Mouse (Mus musculus) kidney, adult 2 months (tissue): ENCODE results near the gene Nt5c2. TPM values are rescaled to one million over a fixed set of nuclear protein-coding genes. Genes with fewer than 3 reads are reported as not detected.

Experiments
- DNase-seq: peaks from one replicate; pipeline ENCODE4 v3.0.0; 2021
- H3K27ac ChIP-seq: fragments of 200-500 bp; 2 replicates; pipeline ENCODE4 v1.5.1; 2012; ENCODE audit warnings: low read depth, low read length, control low read depth, inconsistent platforms; ENCODE audit not compliant: insufficient read depth
- H3K27me3 ChIP-seq: fragments of 200-500 bp; replicated peaks from 2 replicates; pipeline ENCODE4 v1.6.1; 2012; ENCODE audit warnings: mild to moderate bottlenecking, moderate library complexity, low read length, inconsistent platforms; ENCODE audit not compliant: control insufficient read depth, insufficient read depth
- H3K36me3 ChIP-seq: fragments of 200-500 bp; 2 replicates; pipeline ENCODE4 v1.6.1; 2012; ENCODE audit warnings: mild to moderate bottlenecking, moderate library complexity, low read length, inconsistent platforms; ENCODE audit not compliant: control insufficient read depth, insufficient read depth
- H3K4me1 ChIP-seq: fragments of 200-500 bp; 2 replicates; pipeline ENCODE4 v1.6.1; 2011; ENCODE audit warnings: low read length; ENCODE audit not compliant: control insufficient read depth, insufficient read depth
- H3K4me3 ChIP-seq: fragments of 200-500 bp; 2 replicates; pipeline ENCODE4 v1.5.1; 2011; ENCODE audit warnings: mild to moderate bottlenecking, low read depth, low read length, control low read depth; ENCODE audit not compliant: insufficient read depth
- CTCF ChIP-seq: fragments of 200-500 bp; conservative IDR thresholded peaks from 2 replicates; pipeline ENCODE4 v1.5.1; 2011; ENCODE audit warnings: low read depth, mild to moderate bottlenecking, control low read depth, low read length, moderate library complexity, mixed read lengths; ENCODE audit not compliant: insufficient read depth, insufficient read length
- POLR2A ChIP-seq: fragments of 200-500 bp; IDR thresholded peaks from one replicate; pipeline ENCODE4 v1.6.1; 2011; ENCODE audit warnings: low read depth, low read length, control low read depth
- WGBS: fragments of 180-500 bp; shearing (Covaris S2); methylation state at CpG from one replicate; pipeline ENCODE4 v1.1.7; 2018; 5-methylcytosine and 5-hydroxymethylcytosine counted together
- polyA plus RNA-seq: library from polyadenylated mRNA; depleted of rRNA; stranded (reverse); fragments of >200 nt; gene quantifications from 2 replicates; pipeline ENCODE4 v1.2.3, GENCODE M21; 2012

Nt5c2 gene
- polyA plus RNA-seq, 1 experiment = 36.3 TPM

DNA sequence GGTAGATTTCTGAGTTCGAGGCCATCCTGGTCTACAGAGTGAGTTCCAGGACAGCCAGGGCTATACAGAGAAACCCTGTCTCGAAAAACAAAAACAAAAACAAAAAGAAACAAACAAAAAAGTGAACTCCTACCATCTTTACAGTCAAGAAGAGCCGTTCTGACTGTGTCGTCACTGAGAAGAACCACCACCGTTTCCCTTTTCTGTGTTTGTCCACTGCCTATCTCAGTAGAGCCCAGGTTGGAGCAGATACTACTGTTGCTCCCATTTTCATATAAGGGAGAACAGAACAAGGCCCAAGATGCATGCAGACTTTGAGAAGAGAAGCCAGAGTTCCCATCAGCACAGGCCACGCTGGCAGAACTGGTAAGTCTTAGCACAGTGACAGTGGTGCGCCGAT is 124.3 kb downstream of the Nt5c2 start:
- H3K36me3 ChIP-seq = peaks cover 5% of the 10 kb centered on the region

DNA sequence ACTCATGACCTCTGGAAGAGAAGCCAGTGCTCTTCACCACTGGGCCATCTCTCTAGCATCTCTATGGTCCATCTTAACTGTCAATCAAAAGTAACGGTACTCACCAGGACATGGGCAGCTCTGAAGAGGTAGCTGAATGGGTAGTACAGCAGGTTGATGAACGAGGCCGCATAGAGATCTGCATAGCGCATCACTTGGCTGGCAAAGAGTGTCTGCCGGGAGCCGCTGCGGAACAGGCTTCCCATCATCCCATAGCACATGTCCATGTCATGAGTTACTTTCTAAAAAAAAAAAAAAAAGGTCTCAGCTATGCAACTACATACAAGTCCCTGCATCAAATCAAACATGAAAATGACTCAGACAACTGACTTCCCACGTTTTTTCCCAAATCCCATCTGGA is 125.3 kb downstream of the Nt5c2 start:
- no peak overlapping the region for H3K27ac ChIP-seq
- H3K27me3 ChIP-seq = no peaks in the 10 kb centered on the region
- TF ChIP-seq CTCF = no peak
- TF ChIP-seq POLR2A = no peak
- no peak overlapping the region for H3K4me3 ChIP-seq
- no peak for DNase-seq
- no peaks in the 10 kb centered on the region for H3K4me1 ChIP-seq
- H3K36me3 ChIP-seq = peaks cover 5% of the 10 kb centered on the region
- 90% methylated on average over 8 of the region's 8 CpGs for WGBS

More for the DNA sequence above, 124.3 kb downstream of the Nt5c2 start:
- no peak overlapping the region for H3K4me3 ChIP-seq
- WGBS = 93% methylated on average over 8 of the region's 8 CpGs
- DNase-seq = no peak
- H3K27ac ChIP-seq = no peak overlapping the region
- H3K4me1 ChIP-seq = no peaks in the 10 kb centered on the region
- no peaks in the 10 kb centered on the region for H3K27me3 ChIP-seq
- no peak for TF ChIP-seq POLR2A
- no peak for TF ChIP-seq CTCF

DNA sequence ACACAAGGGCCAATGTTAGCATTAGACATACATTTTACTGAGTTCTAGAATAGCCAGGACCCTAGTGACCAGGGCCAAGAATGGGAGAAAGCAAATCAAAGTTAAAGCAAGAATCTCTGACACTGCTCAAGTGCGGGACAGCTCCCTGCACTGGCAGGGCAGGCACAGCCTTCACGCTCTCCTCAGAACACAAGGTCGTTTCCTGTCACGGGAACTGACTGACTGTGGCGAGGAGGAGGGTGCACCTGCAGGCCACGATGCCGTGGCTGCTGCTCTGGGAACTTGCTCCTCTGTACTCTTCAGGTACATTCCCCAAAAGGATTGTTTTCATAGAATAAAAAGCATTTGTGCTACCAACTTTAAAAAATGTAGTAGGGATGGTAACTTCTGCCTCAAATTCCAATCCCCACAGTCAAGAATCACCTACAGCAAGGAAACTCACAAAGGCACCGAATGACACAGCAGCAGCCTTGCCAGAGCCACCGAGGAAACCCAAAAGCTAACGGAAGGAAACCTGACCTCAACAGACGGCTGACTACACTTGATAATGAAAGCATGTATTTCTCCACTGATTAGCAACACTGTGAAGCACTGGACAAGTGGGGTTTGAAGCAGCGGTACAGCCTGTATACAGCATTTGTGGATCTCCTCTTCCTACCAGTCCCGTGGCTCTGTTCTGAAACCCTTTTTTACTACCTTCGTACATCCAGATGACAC is 127.0 kb downstream of the Nt5c2 start:
- H3K27me3 ChIP-seq = no peaks in the 10 kb centered on the region
- H3K4me1 ChIP-seq = no peaks in the 10 kb centered on the region
- H3K27ac ChIP-seq = no peak overlapping the region
- no peak overlapping the region for H3K4me3 ChIP-seq
- H3K36me3 ChIP-seq = peaks cover 5% of the 10 kb centered on the region
- WGBS = 55% methylated on average over 14 of the region's 14 CpGs
- DNase-seq = no peak
- TF ChIP-seq POLR2A (no peak), CTCF (no peak)

DNA sequence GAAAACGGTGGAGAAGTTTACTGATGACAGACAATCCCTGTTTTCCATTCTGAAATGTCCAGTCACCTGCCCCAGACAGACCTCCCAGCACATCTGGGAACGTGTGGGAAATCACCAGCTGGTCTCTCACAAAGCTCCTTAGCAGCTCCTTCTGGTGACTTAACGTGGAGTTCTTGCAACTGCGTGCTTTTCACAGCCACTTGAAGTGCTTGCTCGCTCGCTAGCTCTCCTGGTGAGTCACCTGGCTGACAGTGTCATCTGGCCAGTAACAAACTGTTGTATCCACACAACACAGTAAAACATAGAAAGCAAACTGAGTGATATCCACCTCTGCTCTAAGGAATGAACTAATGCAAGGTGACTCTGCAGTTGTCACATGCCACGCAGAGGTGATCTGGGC is 128.1 kb downstream of the Nt5c2 start:
- peaks cover 2% of the 10 kb centered on the region for H3K36me3 ChIP-seq

DNA sequence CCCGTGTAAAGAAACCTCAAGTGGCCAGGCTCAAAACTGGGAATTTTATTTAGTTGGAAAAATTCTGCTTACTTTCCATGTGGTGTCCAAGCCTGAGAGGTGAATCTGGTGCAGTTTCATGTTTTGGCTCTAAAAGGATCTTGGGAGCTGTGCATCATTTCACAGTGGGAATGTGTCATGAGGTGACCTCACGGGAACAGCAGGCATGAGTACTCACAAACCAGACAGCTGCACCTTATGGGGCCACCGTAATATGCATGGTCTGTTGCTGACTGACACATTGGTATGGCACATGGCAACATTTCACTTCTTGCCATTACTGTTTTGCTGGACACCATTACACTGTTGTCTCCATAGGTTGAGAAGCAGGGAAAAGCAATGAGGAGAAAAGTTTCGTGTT is 129.6 kb downstream of the Nt5c2 start:
- Histone ChIP-seq H3K36me3 (peaks cover 2% of the 10 kb centered on the region), H3K27ac (no peak overlapping the region)
- 83% methylated on average over 4 of the region's 4 CpGs for WGBS

More for the DNA sequence above, 128.1 kb downstream of the Nt5c2 start:
- DNase-seq = no peak
- H3K27ac ChIP-seq = no peak overlapping the region
- no peaks in the 10 kb centered on the region for H3K27me3 ChIP-seq
- TF ChIP-seq POLR2A (no peak), CTCF (no peak)
- no peak overlapping the region for H3K4me3 ChIP-seq
- 81% methylated on average over 7 of the region's 7 CpGs for WGBS
- no peaks in the 10 kb centered on the region for H3K4me1 ChIP-seq

DNA sequence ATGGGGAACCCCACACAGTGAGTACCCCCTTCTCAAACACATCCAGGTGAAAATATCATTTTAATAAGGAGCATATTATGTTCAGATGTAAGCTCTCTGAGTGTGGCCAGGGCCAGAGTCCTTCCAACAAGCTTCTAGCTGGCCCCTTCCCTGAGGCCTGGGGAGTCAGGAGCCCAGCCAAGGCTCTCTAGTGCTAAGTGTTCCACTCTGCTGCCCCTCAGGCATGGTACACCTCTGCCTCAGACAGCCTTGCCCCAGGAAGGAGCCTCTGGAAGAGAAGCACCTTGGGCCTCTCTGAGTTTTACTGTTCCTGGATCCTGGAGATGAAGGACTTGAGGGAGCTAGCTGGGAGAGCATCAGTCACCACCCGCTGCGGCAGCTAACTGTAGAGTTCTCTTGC is 135.1 kb downstream of the Nt5c2 start:
- TF ChIP-seq POLR2A = no peak
- TF ChIP-seq CTCF = no peak
- Histone ChIP-seq H3K36me3 (no peaks in the 10 kb centered on the region), H3K27me3 (no peaks in the 10 kb centered on the region), H3K4me1 (peaks cover 15% of the 10 kb centered on the region; the same call in 1 of the 2 replicates), H3K4me3 (no peak overlapping the region), H3K27ac (no peak overlapping the region)
- WGBS = 66% methylated on average over 2 of the region's 2 CpGs
- DNase-seq = peak; percentile 80

More for the DNA sequence above, 129.6 kb downstream of the Nt5c2 start:
- Histone ChIP-seq H3K4me3 (no peak overlapping the region), H3K27me3 (no peaks in the 10 kb centered on the region), H3K4me1 (0 out of 2 replicates have a peak, but pooled peaks cover 3% of the 10 kb centered on the region)
- TF ChIP-seq POLR2A (no peak), CTCF (no peak)
- DNase-seq = no peak

DNA sequence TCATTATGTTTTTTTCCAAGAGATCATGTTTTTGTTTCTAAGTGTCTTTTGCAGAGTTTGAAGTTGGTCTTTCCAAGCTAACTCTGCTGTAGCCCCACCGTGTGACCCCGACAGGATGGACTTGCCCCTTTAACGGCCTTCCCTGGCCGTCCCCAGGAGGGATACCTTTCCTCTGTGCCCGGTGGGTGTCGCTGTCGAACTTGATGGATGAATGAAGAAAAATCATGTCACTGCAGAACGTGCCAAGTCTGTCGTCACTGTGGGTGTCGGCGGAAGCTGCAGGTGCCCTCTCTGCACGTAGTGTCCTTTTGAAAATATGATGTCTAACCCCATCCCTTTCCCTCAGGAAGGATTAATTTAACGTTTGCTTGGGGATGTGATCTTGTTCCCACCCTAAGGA is 136.6 kb downstream of the Nt5c2 start:
- no peaks in the 10 kb centered on the region for H3K36me3 ChIP-seq
- 22% methylated on average over 13 of the region's 13 CpGs for WGBS
- DNase-seq = peak; percentile 79

DNA sequence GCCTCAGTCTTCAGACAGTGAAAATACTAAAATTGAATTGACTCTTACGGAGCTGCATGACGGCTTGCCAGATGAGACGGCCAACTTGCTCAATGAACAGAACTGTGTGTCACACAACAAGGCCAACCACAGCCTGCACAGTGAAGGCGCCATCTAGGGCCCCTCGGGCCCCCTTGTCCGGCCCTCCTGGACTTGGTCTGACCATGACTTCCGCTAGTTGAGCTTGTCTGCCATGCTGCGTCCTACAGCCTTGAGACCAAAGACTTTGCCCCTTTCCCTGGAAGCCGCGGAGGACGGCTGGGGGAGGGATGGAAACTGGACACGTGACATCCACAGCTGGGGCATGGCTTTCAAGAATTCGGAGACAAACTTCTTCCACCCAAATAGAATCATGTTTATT is 137.1 kb downstream of the Nt5c2 start:
- TF ChIP-seq CTCF = no peak
- no peak for TF ChIP-seq POLR2A
- peak; percentile 82 for DNase-seq
- WGBS = 60% methylated on average over 13 of the region's 13 CpGs
- Histone ChIP-seq H3K27ac (no peak overlapping the region), H3K4me3 (no peak overlapping the region), H3K36me3 (no peaks in the 10 kb centered on the region), H3K27me3 (no peaks in the 10 kb centered on the region), H3K4me1 (peaks cover 15% of the 10 kb centered on the region; the same call in 1 of the 2 replicates)

More for the DNA sequence above, 136.6 kb downstream of the Nt5c2 start:
- TF ChIP-seq CTCF = peak; percentile 69
- no peak for TF ChIP-seq POLR2A
- Histone ChIP-seq H3K27ac (no peak overlapping the region), H3K4me3 (no peak overlapping the region), H3K4me1 (peaks cover 15% of the 10 kb centered on the region; the same call in 1 of the 2 replicates), H3K27me3 (no peaks in the 10 kb centered on the region)
